Mouse (Mus musculus): Measurements from ENCODE around the gene Bcap29. TPM values are rescaled to one million over a fixed set of nuclear protein-coding genes. Genes with fewer than 3 reads are reported as not detected.
"Not testable (repeated sequence)": the region's sequence is repeated elsewhere in the genome, so short reads cannot be mapped to it uniquely, and the experiment has no call there.

Bcap29 gene
- total RNA-seq (2017): 11.3 and 12.4 TPM in 2 replicates

- ATAC-seq (ENCODE audit: extremely low read depth, insufficient number of reproducible peaks, low FRiP score, poor library complexity, severe bottlenecking): peak; percentile 77
Measured at GRCm38 (mm10) chr12:31634343-31635239, at the start of gene Bcap29. Gene Bcap29, minus strand, starts transcription at chr12:31634658.

GRCm38 (mm10) chr12:31667187-31667586 lies 32.7 kb upstream of the Bcap29 start:
- no peak for ATAC-seq (ENCODE audit: extremely low read depth, insufficient number of reproducible peaks, low FRiP score, poor library complexity, severe bottlenecking)

- no peak for ATAC-seq (ENCODE audit: extremely low read depth, insufficient number of reproducible peaks, low FRiP score, poor library complexity, severe bottlenecking)
Measured at GRCm38 (mm10) chr12:31665999-31666398, 31.5 kb upstream of the Bcap29 start.

GRCm38 (mm10) chr12:31656841-31657240 lies 22.4 kb upstream of the Bcap29 start:
- no peak for ATAC-seq (ENCODE audit: extremely low read depth, insufficient number of reproducible peaks, low FRiP score, poor library complexity, severe bottlenecking)

GRCm38 (mm10) chr12:31654965-31655477 lies 20.6 kb upstream of the Bcap29 start:
- peak; percentile 7; the same call in 1 of the 2 replicates for ATAC-seq (ENCODE audit: extremely low read depth, insufficient number of reproducible peaks, low FRiP score, poor library complexity, severe bottlenecking)

GRCm38 (mm10) chr12:31654197-31654964 lies 19.9 kb upstream of the Bcap29 start, which contains the start of the genes Dus4l and Cog5:
Gene Dus4l, minus strand, starts transcription at chr12:31654826.
Gene Cog5, plus strand, starts transcription at chr12:31654869.
- ATAC-seq (ENCODE audit: extremely low read depth, insufficient number of reproducible peaks, low FRiP score, poor library complexity, severe bottlenecking): peak; percentile 98

GRCm38 (mm10) chr12:31653611-31654010 lies 19.2 kb upstream of the Bcap29 start:
- ATAC-seq (ENCODE audit: extremely low read depth, insufficient number of reproducible peaks, low FRiP score, poor library complexity, severe bottlenecking): no peak

- no peak for ATAC-seq (ENCODE audit: extremely low read depth, insufficient number of reproducible peaks, low FRiP score, poor library complexity, severe bottlenecking)
Measured at GRCm38 (mm10) chr12:31635240-31635607, 766 bp upstream of the Bcap29 start.

GRCm38 (mm10) chr12:31633970-31634342 lies 502 bp downstream of the Bcap29 start:
- peak; percentile 38; the same call in 1 of the 2 replicates for ATAC-seq (ENCODE audit: extremely low read depth, insufficient number of reproducible peaks, low FRiP score, poor library complexity, severe bottlenecking)

GRCm38 (mm10) chr12:31628396-31628795 lies 6.1 kb downstream of the Bcap29 start:
- ATAC-seq (ENCODE audit: extremely low read depth, insufficient number of reproducible peaks, low FRiP score, poor library complexity, severe bottlenecking): not testable (repeated sequence)

GRCm38 (mm10) chr12:31625016-31625415 lies 9.4 kb downstream of the Bcap29 start:
- ATAC-seq (ENCODE audit: extremely low read depth, insufficient number of reproducible peaks, low FRiP score, poor library complexity, severe bottlenecking): no peak

- ATAC-seq (ENCODE audit: extremely low read depth, insufficient number of reproducible peaks, low FRiP score, poor library complexity, severe bottlenecking): no peak
Measured at GRCm38 (mm10) chr12:31620106-31620505, 14.4 kb downstream of the Bcap29 start.

GRCm38 (mm10) chr12:31613353-31613752 lies 21.1 kb downstream of the Bcap29 start:
- ATAC-seq (ENCODE audit: extremely low read depth, insufficient number of reproducible peaks, low FRiP score, poor library complexity, severe bottlenecking): no peak

- no peak for ATAC-seq (ENCODE audit: extremely low read depth, insufficient number of reproducible peaks, low FRiP score, poor library complexity, severe bottlenecking)
Measured at GRCm38 (mm10) chr12:31608138-31608537, 26.3 kb downstream of the Bcap29 start.

GRCm38 (mm10) chr12:31604894-31605293 lies 29.6 kb downstream of the Bcap29 start:
- ATAC-seq (ENCODE audit: extremely low read depth, insufficient number of reproducible peaks, low FRiP score, poor library complexity, severe bottlenecking): no peak

GRCm38 (mm10) chr12:31603586-31603985 lies 30.9 kb downstream of the Bcap29 start:
- ATAC-seq (ENCODE audit: extremely low read depth, insufficient number of reproducible peaks, low FRiP score, poor library complexity, severe bottlenecking): no peak

- ATAC-seq (ENCODE audit: extremely low read depth, insufficient number of reproducible peaks, low FRiP score, poor library complexity, severe bottlenecking): no peak
Measured at GRCm38 (mm10) chr12:31594296-31594695, 40.2 kb downstream of the Bcap29 start.

GRCm38 (mm10) chr12:31592011-31592410 lies 42.4 kb downstream of the Bcap29 start:
- no peak for ATAC-seq (ENCODE audit: extremely low read depth, insufficient number of reproducible peaks, low FRiP score, poor library complexity, severe bottlenecking)

GRCm38 (mm10) chr12:31583726-31584125 lies 50.7 kb downstream of the Bcap29 start:
- no peak for ATAC-seq (ENCODE audit: extremely low read depth, insufficient number of reproducible peaks, low FRiP score, poor library complexity, severe bottlenecking)

GRCm38 (mm10) chr12:31582081-31582480 lies 52.4 kb downstream of the Bcap29 start:
- ATAC-seq (ENCODE audit: extremely low read depth, insufficient number of reproducible peaks, low FRiP score, poor library complexity, severe bottlenecking): no peak

Data from neutrophil, adult 5-6 weeks (primary cell).